Mouse (Mus musculus) lung, postnatal 0 days (tissue): Measurements from ENCODE around the gene Kifc3. TPM values are rescaled to one million over a fixed set of nuclear protein-coding genes. Genes with fewer than 3 reads are reported as not detected.

Experiments used
- ATAC-seq: fragments of 200-750 bp; cut with Nextera tagmentation; 2 replicates; pipeline ENCODE4 v1.8.0; 2017; ENCODE audit warnings: moderate library complexity
- DNase-seq: peaks from one replicate; pipeline ENCODE4 v3.0.0-alpha.2; 2016; ENCODE audit warnings: low spot score
- H3K27ac ChIP-seq: fragments of 300-500 bp; sonication (generic); 2 replicates; pipeline ENCODE4 v1.5.1; 2014; ENCODE audit warnings: antibody characterized with exemption, mild to moderate bottlenecking, low read length, mixed read lengths
- H3K27me3 ChIP-seq: fragments of 300-500 bp; sonication (generic); replicated peaks from 2 replicates; pipeline ENCODE4 v1.6.1; 2014; ENCODE audit warnings: low read length, mixed read lengths; ENCODE audit not compliant: insufficient read depth
- H3K36me3 ChIP-seq: fragments of 300-500 bp; sonication (generic); 2 replicates; pipeline ENCODE4 v1.6.1; 2014; ENCODE audit warnings: low read length, mixed read lengths; ENCODE audit not compliant: insufficient read depth
- H3K4me1 ChIP-seq: fragments of 300-500 bp; sonication (generic); 2 replicates; pipeline ENCODE4 v1.6.1; 2014; ENCODE audit warnings: antibody characterized with exemption, low read depth, low read length, mixed read lengths; ENCODE audit not compliant: insufficient read depth
- H3K4me2 ChIP-seq: fragments of 300-500 bp; sonication (generic); replicated peaks from 2 replicates; pipeline ENCODE4 v1.6.1; 2014; ENCODE audit warnings: low read depth, mild to moderate bottlenecking, low read length, moderate library complexity, mixed read lengths
- H3K4me3 ChIP-seq: fragments of 300-500 bp; sonication (generic); 2 replicates; pipeline ENCODE4 v1.5.1; 2014; ENCODE audit warnings: low read depth, low read length
- H3K9ac ChIP-seq: fragments of 300-500 bp; sonication (generic); replicated peaks from 2 replicates; pipeline ENCODE4 v1.6.1; 2014; ENCODE audit warnings: low read depth, mild to moderate bottlenecking
- H3K9me3 ChIP-seq: fragments of 300-500 bp; sonication (generic); 2 replicates; pipeline ENCODE4 v1.6.1; 2016; ENCODE audit warnings: low read length, mixed read lengths
- CTCF ChIP-seq: IDR thresholded peaks from 2 replicates; pipeline ENCODE4 v1.5.1; 2016; ENCODE audit warnings: antibody characterized with exemption, mild to moderate bottlenecking
- EP300 ChIP-seq: IDR thresholded peaks from 2 replicates; pipeline ENCODE4 v1.6.1; 2016; ENCODE audit warnings: antibody characterized with exemption, mild to moderate bottlenecking, control low read depth
- WGBS: fragments of 180-500 bp; shearing (Covaris S2); extraction: QIAGEN DNeasy Blood & Tissue Kit; methylation state at CpG from one replicate; pipeline ENCODE4 v1.1.7; 2014; 5-methylcytosine and 5-hydroxymethylcytosine counted together
- polyA plus RNA-seq: library from polyadenylated mRNA; unstranded; fragments of >200 nt; fragmentation: Nextera tagmentation; extraction: Ambion mirVana; gene quantifications from 2 replicates; pipeline ENCODE4 v1.2.1, GENCODE M21; 2015

Kifc3 gene
- polyA plus RNA-seq, 1 experiment from 2014 or later, result 23.7 TPM

DNA sequence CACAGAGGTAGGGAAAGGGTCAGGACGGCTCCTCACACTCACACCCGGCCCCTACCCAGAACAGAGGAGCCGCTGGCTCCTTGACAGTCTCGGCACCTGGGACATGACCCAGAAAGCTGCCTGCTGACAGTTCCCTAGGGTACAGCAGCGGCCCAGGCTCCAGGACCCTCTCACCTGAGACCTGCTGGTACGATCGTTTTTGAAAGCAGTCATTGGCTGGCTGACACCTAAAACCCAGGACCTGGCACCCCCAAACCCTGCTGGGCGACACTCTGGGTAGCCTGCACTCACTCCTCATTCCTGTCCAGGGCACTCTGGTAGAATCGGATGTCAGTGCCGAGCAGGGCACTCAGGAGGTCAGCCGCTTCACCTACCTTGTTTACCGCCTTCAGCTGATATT, 65.4 kb downstream of the Kifc3 start:
- Histone ChIP-seq H3K36me3 (peaks cover 11% of the 10 kb centered on the region; the same call in 1 of the 2 replicates), H3K9me3 (no peaks in the 10 kb centered on the region), H3K4me3 (peak overlapping the region; percentile 24; the same call in 1 of the 2 replicates), H3K4me2 (peak overlapping the region; percentile 51), H3K9ac (no peak overlapping the region; the same call in 1 of the 2 replicates), H3K27me3 (no peaks in the 10 kb centered on the region), H3K4me1 (peaks cover 25% of the 10 kb centered on the region), H3K27ac (no peak overlapping the region)
- WGBS, result 40% methylated on average over 12 of the region's 12 CpGs
- ATAC-seq (no peak), DNase-seq (no peak)
- no peak for TF ChIP-seq EP300
- TF ChIP-seq CTCF, result no peak

DNA sequence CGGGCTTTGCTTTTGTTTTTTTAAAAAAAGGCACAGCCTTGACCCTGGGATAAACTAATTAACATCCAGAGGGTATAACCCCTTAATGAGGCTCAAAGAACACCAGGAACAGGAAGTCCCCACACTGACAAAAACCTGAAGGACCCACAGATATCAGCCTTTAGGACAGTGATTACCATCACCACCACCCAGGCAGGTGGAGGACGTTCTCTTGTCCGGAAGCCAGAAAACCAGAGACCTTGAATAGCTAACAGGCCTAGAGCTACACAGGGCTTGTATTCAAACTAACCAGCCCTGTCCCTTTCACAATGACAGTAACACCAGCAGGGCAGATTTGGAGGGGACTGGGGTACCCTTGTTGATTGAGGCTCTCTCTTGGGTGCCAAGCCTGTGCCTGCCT, 66.4 kb downstream of the Kifc3 start:
- Histone ChIP-seq H3K4me2 (no peak overlapping the region), H3K27me3 (no peaks in the 10 kb centered on the region), H3K36me3 (peaks cover 11% of the 10 kb centered on the region; the same call in 1 of the 2 replicates), H3K27ac (no peak overlapping the region), H3K4me3 (no peak overlapping the region), H3K9me3 (no peaks in the 10 kb centered on the region), H3K4me1 (peaks cover 17% of the 10 kb centered on the region), H3K9ac (no peak overlapping the region)
- TF ChIP-seq CTCF (no peak), EP300 (no peak)
- ATAC-seq (no peak), DNase-seq (no peak)
- WGBS, result 80% methylated on average over 3 of the region's 3 CpGs

DNA sequence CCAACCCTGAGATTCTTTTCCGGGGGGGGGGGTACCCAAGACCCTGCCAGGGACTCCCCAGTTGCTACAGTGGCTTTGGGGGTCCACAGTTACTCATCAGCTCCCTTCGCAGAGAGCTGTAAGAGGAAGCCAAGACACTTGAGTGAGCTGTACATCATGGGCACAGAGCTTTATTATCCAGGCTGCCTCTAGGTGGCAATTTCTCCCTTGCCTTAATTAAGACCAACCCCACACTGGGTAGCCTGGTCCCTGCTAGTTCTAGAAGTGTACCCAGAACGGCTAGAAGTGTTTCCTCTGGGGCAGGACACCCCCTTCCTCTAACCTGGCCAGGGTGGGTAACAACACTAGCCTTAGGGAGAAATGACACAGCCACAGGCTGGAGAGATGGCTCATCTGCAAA, 67.4 kb downstream of the Kifc3 start:
- TF ChIP-seq CTCF (peak; percentile 40), EP300 (no peak)
- H3K4me1 ChIP-seq, result peaks cover 7% of the 10 kb centered on the region; the same call in 1 of the 2 replicates

DNA sequence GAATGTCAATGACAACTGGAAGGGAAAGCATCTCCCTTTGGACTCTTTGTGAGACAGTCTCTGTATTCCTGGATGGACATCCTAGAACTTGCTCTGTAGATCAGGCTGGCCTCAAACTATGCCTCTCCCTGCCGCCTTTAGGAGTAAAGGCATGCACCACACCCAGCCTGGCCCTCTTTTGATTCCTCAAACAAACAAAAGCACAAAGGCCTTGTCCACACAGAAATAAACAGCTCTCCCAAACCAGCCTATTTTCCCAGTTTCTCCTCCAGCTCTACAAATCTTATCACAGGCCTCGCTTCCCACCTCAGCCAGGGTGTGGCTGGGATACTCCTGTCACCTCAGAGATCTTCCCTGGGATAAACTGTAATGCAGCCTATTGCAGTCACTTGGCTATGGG, 68.4 kb downstream of the Kifc3 start:
- H3K4me2 ChIP-seq, result no peak overlapping the region
- TF ChIP-seq CTCF, result no peak
- TF ChIP-seq EP300, result no peak
- H3K4me1 ChIP-seq, result peaks cover 7% of the 10 kb centered on the region; the same call in 1 of the 2 replicates
- no peak overlapping the region for H3K4me3 ChIP-seq
- H3K9ac ChIP-seq, result no peak overlapping the region
- no peak for DNase-seq
- no peaks in the 10 kb centered on the region for H3K27me3 ChIP-seq
- no peak overlapping the region for H3K27ac ChIP-seq
- no peaks in the 10 kb centered on the region for H3K9me3 ChIP-seq
- 79% methylated on average over 2 of the region's 2 CpGs for WGBS
- ATAC-seq, result no peak
- peaks cover 16% of the 10 kb centered on the region; the same call in 1 of the 2 replicates for H3K36me3 ChIP-seq

More for the DNA sequence above, 67.4 kb downstream of the Kifc3 start:
- Histone ChIP-seq H3K9me3 (no peaks in the 10 kb centered on the region), H3K36me3 (peaks cover 11% of the 10 kb centered on the region; the same call in 1 of the 2 replicates), H3K4me3 (no peak overlapping the region), H3K27me3 (no peaks in the 10 kb centered on the region), H3K9ac (no peak overlapping the region), H3K4me2 (no peak overlapping the region), H3K27ac (no peak overlapping the region)
- ATAC-seq (no peak), DNase-seq (no peak)
- 54% methylated on average over 3 of the region's 3 CpGs for WGBS

DNA sequence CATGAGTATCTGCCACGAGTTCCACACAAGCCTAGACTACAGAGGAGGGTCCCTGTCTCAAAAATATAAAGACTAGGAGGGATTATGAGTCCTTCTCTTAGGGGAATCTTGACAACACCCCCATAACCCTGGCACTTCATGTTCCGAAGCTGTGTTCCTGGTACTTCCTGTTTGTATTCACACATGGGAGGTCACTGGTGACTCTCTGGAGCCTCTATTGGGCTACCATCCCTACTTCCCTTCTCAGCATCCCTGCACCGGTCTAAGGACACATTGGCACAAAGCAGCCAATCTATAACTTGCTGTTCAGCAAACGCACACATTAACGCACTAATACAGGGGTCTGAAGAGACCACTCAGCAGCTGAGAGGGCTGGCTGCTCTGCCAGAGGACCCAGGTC, 70.6 kb downstream of the Kifc3 start:
- Histone ChIP-seq H3K4me2 (no peak overlapping the region), H3K9me3 (no peaks in the 10 kb centered on the region), H3K4me1 (no peaks in the 10 kb centered on the region), H3K36me3 (peaks cover 16% of the 10 kb centered on the region; the same call in 1 of the 2 replicates), H3K4me3 (no peak overlapping the region), H3K27ac (no peak overlapping the region), H3K27me3 (no peaks in the 10 kb centered on the region), H3K9ac (no peak overlapping the region)
- DNase-seq (no peak), ATAC-seq (no peak; the same call in 1 of the 2 replicates)
- WGBS, result 64% methylated on average over 5 of the region's 5 CpGs
- no peak for TF ChIP-seq EP300
- TF ChIP-seq CTCF, result no peak

DNA sequence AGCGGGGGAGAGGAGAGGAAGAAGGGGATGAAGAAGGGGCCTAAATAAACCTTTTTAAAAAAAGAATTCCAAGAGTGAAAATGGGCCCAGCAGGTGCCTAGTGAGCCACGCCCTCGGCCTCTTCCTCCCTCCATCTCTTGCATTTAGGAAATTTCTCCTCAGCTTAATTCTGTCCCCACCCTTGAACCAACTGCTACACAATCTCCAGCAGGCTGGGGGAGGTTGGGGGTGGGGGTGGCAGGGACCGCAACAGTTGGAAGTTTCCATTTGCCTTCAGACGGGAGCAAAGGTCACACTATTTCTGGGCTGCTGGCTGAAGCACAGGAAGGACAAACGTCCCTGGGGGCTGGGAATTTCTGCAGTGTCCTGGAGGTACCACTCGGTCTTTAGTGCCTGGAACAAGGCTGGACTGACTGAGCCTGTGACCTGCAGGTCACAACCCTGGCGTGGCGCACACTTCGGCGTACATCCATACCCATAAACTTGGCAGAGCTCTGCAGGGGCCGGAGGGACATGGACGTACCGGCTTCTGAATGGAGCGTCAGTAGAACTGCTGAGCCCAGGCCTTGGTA, 71.6 kb downstream of the Kifc3 start:
- Histone ChIP-seq H3K4me3 (no peak overlapping the region), H3K27ac (no peak overlapping the region), H3K27me3 (no peaks in the 10 kb centered on the region), H3K36me3 (peaks cover 15% of the 10 kb centered on the region; the same call in 1 of the 2 replicates), H3K4me1 (no peaks in the 10 kb centered on the region), H3K9me3 (no peaks in the 10 kb centered on the region), H3K4me2 (no peak overlapping the region), H3K9ac (no peak overlapping the region)
- TF ChIP-seq EP300 (no peak), CTCF (no peak)
- 59% methylated on average over 15 of the region's 15 CpGs for WGBS
- DNase-seq (no peak), ATAC-seq (peak; percentile 23)
